Mouse (Mus musculus) brain, embryonic 14.5 days (tissue): ENCODE results near the gene Lipk.

Experiments
- CTCF ChIP-seq: fragments of 200-500 bp; IDR thresholded peaks from 2 replicates; pipeline ENCODE4 v1.5.1; 2012; ENCODE audit warnings: inconsistent platforms, mild to moderate bottlenecking, moderate library complexity, borderline replicate concordance; ENCODE audit not compliant: insufficient read depth, insufficient read length; ENCODE audit errors: extremely low read depth
- POLR2A ChIP-seq: fragments of 200-500 bp; IDR thresholded peaks from 2 replicates; pipeline ENCODE4 v1.6.1; 2012; ENCODE audit warnings: mild to moderate bottlenecking, inconsistent platforms, borderline replicate concordance; ENCODE audit not compliant: poor library complexity, insufficient read depth, insufficient read length, severe bottlenecking; ENCODE audit errors: extremely low read depth

DNA sequence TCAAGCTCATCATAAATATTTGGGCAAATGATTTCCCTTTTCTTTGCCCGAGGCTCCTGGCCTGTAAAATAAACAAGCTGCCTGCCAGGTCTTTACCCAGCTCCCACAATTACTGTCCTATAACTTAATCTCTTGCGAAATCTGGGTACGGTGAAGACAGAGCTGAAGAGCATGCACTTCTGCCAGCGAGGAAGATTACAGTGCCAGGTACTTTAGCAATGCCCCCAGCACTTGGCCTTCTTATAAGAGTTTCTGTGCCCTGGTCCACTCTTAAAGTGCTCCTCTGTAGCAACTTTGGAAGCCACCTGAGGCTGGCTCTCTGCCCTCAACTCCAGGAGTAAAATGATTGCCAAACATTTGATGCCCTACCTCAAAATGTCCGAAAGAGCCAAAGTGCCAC lies 87.3 kb downstream of the Lipk start:
- TF ChIP-seq POLR2A = no peak
- no peak for TF ChIP-seq CTCF
